Mouse (Mus musculus) left cerebral cortex, postnatal 14 days (tissue): ENCODE results near the gene Apoc1. TPM values are rescaled to one million over a fixed set of nuclear protein-coding genes. Genes with fewer than 3 reads are reported as not detected.

Experiments used
- DNase-seq, 2 experiments: peaks; one replicate each; pipeline ENCODE4 v3.0.0; 2021 to 2022; ENCODE audit warnings: low spot score in 2 of 2, mixed read lengths in 1 of 2
- intact Hi-C: fragments of 180-260 bp; cut with DNase I; formaldehyde crosslinking; loops from one replicate; pipeline ENCODE4 v1.15.1; 2025
- long read RNA-seq, 2 experiments: library from polyadenylated mRNA; stranded (forward); transcript quantifications; one replicate each; pipeline ENCODE4 v2.0.0; 2021
- total RNA-seq, 2 experiments: library from RNA; stranded (reverse); gene quantifications; 2 replicates each; pipeline ENCODE4 v1.2.3; 2021

Apoc1 gene
- total RNA-seq, result 1 to 10 TPM; 2.2 to 3.3 TPM
- long read RNA-seq, experiment 1, partial matches to known transcripts, result 0 of 2 reads
- long read RNA-seq, experiment 1, other reads (novel, unspliced or antisense), result 1 of 2 reads
- long read RNA-seq, experiment 2, partial matches to known transcripts, result 0 of 2 reads
- long read RNA-seq, experiment 2, other reads (novel, unspliced or antisense), result 1 of 2 reads

DNA sequence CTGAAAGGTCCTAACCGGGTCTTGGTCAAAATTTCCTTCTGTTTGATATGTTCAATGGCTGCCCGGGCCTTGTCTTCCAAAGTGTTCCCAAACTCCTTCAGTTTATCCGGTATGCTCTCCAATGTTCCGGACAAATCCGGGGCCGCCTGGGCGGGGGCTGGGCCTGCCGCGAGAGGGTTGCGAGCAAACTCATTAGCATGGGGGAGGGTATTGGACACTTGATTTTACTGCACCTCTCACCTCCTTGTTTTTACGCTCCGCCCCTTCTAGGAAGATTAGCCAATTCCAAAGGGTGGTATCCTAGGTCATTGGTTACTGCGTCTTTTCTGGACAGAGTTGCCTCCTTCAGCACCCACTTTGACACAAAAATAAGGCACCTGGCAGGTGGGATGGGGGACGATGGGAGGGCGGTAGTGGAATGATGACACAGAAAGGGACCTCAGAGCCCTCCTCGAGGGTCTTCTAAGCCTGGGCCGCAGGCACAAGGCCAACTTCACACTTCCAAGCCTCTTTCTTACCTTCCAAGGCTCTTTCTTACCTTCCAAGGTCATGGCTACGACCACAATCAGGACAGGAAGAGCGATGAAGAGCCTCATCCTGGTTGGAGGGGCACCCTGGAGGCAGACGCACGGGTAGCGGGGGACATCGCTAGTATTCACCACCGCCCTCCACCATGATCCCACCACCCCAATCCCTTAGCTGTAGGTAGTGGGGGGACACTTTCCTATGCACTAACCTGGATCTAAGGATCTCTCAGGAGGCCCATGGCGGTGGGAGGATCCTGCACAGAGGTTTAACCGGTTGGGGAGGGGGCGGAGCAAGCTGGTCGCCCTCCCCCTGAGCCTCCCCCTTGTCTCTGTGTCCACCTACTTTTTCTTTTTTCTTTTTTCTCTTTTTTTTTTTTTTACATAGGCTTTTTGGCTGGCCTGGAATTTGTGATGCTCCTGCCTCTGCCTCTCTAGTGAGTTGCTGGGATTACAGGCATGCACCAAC lies at the start of gene Apoc1:
TSS of gene Apoc1 (minus strand) at position 788 of the 993 bp plus-strand sequence.
- intact Hi-C loops, result loop anchor here (10.0 kb wide), 1 partner anchor 287 kb away; the partner anchor contains the start of genes Ckm and Klc3
- no peak for DNase-seq

DNA sequence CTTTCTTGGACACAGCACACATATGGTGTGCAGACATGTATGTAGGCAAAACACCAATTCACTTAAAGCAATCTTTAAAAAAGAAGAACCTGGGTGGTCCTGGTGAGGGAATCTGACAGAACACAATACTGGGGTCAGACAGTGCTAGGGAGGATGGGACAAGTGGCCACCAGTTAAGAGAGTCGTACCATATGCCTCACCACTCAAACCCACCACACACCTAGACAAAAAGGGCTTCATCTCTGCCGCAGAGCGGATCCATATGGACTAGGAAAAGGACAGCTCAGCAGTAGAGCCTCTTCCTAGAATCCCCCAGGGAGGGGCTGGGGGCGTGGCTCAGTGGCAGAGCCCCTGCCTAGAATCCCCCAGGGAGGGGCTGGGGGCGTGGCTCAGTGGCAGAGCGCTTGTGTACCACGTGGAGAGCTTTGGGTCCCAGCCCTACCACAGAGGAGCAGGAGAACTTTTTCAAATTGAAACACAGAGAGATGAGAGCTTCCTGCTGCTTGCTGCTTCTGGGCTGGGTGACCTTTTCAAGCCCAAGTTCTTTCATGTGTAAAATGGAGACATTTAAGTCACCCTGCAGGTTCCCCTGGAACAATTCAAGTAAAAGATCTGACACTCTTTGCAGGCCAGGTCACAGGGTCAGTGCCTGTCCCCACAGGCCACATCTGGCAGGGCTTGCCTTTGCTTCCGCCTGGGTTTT lies 49.0 kb upstream of the Apoc1 start:
- intact Hi-C loops, result no loop called here
- no peak for DNase-seq

DNA sequence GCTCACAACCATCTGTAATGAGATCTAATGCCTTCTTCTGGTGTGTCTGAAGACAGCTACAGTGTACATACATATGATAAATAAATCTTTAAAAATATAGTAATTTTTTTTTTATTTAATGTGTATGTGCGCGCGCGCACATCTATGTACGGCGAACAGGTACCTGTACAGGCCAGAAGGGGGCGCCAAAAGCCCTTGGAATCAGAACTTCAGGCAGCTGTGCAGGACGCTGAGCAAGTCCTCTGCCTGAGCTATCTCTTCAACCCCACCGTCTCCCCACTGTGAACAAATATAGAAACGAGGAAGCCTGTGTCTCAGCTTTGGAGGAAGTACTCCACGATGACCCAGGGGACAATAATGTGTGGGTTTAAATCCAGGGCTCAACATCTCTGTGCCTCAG lies 47.8 kb upstream of the Apoc1 start:
- intact Hi-C loops, result no loop called here
- no peak for DNase-seq

DNA sequence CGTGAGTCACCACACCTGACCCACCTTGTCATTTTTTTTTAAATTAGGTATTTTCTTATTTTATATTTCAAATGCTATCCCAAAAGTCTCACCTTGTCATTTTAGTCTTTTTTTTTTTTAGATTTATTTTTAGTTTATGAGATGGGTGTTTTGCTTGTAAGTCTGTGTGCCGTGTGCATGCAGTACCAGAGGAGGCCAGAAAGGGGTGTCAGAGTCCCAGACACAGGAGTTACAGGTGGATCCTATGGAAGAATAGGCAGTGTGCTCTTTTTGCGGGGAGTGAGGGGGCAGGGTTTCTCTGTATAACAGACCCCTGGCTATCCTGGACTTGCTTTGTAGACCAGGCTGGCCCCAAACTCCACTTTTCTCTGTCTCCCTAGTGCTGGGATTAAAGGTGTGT lies 46.3 kb upstream of the Apoc1 start:
- DNase-seq, result no peak
- intact Hi-C loops, result no loop called here

DNA sequence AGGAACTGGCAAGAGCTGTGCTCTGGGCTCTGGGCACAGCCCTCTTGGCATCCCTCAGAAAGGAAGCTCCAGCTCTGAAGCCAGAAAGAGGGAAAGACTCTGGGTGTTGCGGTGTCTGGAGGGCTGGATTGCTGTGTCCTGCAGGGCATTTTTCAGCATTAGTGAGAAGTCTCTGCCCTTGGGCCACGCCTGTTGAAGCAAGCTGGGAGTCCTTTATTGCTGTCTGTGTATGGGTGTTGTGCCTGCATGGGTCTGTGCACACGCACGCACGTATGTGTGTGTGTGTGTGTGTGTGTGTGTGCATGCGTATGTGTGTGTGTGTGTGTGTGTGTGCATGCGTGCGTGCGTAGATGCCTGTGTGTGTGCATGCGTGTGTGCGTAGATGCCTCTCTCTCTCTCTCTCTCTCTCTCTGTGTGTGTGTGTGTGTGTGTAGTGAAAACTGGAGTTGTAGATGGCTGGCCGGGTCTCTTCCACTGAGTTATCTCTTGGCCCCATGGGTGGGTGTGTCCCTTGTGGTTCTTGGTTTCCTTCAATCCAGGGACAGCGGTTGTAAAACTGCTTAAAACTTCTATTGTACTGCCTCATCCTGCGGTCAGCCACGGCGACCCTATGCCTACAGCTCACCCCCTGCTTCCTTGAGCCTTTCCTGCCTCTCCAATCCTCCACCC lies 44.1 kb upstream of the Apoc1 start:
- no peak for DNase-seq
- intact Hi-C loops, result no loop called here

DNA sequence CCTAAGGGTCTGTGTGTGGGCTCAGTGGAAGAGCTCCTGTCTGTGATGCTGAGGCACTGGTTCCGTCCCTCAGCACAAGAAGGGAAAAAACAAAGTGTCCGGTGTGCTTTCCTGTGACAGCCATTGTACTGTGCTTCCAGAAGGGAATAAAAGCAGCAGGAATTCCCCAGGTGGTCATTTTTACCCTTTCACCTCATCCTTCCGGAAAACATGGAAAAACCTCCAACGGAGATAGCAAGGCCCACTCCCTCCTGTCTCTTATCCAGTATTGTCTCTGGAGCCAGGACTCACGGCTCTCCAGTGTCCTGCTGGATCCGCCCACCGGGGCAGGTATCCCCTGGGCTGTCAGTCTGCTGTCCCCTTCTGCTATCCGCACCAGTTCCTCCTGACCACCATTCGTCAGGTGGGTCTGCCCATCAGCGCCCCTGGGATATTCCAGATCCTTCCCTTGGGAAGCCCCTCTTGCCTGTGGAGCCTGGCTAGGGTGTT lies 41.8 kb upstream of the Apoc1 start:
- intact Hi-C loops, result no loop called here
- no peak for DNase-seq

DNA sequence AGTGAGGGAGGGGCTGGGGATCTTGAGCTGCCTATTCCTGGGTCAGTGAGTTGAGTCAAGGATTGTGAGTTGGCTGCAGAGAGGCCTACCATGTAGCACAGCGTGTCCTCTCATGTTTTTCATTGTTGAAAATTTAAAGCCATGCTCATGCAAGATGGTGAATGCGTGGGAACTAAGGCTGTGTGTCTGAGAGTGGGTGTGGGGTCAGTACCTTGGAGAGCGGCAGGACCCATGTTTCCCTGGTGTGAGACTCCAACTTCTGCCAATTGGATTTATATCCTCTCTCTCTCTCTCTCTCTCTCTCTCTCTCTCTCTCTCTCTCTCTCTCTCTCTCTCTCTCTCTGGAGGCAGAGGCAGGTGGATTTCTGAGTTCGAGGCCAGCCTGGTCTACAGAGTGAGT lies 34.1 kb upstream of the Apoc1 start:
- DNase-seq, result no peak
- intact Hi-C loops, result no loop called here

DNA sequence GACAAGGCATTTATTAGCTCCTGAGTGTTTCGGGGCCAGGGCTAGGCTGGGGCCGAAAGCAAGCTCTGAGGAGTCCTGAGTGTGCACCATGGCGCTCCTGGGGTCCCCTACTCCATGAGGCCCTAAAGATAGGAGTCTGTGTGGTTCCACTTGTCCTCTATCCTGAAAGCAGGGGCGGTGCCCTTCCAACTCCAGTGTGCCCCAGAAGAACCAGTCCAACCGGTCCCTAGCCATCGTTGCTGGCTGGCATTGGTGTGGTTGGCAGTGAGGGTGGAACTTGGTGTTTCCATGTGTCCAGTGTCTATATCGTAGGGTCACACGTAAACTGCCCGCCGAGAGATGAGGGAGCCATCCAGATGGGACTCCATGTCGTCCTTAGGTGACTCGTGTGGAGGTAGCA lies 31.7 kb upstream of the Apoc1 start:
- no peak for DNase-seq
- intact Hi-C loops, result no loop called here

DNA sequence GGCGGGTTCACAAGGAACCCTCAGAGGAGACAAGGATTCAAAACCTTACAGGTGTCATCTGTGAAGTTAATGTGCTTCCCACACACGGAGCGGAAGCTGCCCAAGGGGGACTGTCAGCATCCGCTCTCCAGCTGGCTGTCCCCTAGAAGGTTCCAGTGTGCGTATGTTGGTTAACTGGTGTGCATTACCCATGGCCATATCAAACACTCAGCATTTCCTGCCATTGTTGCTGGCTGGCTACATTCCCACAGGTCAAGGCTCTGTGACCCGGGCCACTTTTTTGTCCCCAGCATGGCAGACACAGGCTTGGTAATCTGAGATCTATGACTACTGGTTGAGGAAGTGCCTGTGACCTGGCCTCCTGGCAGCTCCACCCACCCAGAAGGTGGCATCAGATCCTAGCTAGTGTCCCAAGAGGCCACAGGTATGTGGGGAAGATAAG lies 30.3 kb upstream of the Apoc1 start:
- no peak for DNase-seq
- intact Hi-C loops, result no loop called here

DNA sequence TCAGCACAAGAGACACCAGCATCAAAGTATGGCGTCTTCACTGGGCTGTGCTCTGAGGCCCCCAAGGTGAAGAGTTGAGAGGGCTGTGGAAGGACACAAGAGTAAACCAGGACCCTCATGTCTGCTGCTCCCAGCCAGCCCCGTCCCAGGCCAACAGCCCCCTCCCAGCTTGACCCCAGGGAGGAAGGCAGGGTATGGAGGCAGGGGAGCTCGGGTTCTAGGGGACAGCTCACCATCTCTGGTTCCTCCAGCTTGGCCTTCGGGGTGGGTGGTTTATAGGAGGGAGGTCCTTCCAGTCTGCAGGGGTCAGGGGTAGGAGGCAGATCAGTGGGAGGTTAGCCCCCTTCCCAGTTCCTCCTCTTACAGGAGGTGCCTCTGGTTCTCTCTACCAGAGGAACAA lies 26.7 kb upstream of the Apoc1 start:
- intact Hi-C loops, result no loop called here
- no peak for DNase-seq

DNA sequence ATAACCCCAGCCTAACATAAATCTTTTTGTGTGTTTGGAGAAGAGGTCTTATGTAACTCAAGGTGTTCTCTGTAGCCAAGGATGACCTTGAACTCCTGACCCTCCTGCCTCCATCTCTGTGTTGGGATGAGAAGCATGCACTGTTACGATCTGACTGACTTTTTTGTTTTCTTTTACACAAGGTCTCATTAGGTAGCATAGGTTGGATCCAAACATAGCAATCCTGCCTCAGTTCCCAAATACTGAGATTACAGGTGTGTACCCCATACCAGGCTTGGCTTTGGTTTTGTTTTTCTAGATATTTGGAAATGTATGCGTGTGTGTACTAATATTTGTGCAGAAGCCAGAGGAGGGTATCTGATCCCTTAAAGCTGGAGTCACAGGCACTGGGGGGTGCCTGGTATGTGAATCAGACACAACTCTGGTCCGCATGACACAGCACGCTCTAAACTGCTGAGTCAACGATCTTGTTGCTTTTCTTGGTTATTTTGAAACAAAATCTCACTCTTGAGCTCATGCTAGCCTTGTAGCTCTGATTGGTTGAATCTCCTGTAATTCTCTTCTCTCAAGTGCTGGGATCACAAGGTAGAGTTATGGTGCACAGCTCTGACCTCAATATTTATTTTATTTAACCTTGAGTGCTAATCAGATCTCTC lies 26.0 kb upstream of the Apoc1 start:
- DNase-seq, result no peak
- intact Hi-C loops, result no loop called here

DNA sequence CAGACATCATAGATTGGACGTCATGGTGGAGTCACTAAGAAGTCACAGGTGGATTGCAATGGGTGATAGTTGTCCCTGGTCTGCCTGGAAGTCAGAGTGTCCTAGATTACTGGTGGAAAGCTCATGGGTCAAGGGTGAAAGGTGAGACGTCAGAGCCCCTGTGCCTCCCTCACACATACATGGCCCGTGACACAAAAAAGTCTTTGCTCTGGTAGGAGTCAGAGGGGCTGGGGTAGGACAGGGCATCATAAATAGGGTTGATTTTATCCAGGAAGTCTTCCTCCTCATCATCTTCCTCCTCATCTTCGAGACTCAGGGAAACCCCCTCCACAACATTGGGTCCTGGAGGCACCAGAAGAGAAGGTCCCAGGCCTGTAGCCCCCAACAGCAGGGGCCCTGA lies 24.9 kb upstream of the Apoc1 start:
- intact Hi-C loops, result no loop called here
- no peak for DNase-seq

DNA sequence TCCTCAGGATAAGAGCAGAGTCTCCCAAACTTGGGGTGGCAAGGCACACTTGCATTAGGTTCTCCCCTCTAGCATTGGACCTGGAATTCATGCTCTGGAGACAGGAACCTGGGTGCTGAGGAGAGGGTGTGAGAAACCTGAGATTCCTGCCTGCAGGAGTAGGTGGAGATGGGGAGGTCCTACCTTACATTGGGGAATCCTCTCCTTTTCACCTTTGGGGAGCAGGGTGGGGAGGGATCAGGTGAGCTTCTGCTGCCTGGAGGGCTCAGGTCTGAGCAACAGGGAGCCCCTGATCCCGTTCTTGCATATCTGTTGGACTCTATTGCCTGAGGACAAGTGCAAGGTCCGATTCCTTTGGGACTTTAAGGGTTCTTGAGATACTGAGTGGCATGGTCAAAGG lies 24.4 kb upstream of the Apoc1 start:
- no peak for DNase-seq
- intact Hi-C loops, result no loop called here

DNA sequence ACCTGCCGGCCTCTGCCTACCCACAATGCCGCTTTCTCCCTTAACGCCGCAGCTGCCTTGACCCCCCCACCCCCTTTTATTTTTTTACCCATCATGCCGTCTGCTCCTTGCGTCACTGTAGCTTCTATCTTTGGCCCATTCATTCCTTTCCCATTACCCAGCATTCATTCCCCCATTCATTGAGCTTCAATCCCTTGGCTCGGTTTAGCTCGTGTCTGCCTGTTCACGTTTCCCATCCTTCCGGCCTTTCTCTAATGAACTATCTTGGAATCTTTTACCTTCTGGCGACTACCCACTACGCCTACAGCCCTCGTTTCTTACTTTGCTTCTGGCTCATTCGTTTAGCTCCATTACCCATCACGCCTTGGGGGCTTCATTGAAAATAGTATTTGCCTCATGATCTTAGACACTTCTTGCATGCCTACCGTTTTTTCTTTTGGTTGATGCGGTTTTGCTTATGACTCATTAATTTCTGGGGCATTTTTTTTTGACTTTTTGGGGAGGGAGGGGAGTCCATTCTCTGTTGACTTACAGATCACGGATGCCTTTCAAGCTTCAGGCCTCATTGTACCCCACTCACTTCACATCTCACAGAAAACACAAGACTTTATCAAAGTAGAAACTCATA lies 23.7 kb upstream of the Apoc1 start:
- no peak for DNase-seq
- intact Hi-C loops, result no loop called here

DNA sequence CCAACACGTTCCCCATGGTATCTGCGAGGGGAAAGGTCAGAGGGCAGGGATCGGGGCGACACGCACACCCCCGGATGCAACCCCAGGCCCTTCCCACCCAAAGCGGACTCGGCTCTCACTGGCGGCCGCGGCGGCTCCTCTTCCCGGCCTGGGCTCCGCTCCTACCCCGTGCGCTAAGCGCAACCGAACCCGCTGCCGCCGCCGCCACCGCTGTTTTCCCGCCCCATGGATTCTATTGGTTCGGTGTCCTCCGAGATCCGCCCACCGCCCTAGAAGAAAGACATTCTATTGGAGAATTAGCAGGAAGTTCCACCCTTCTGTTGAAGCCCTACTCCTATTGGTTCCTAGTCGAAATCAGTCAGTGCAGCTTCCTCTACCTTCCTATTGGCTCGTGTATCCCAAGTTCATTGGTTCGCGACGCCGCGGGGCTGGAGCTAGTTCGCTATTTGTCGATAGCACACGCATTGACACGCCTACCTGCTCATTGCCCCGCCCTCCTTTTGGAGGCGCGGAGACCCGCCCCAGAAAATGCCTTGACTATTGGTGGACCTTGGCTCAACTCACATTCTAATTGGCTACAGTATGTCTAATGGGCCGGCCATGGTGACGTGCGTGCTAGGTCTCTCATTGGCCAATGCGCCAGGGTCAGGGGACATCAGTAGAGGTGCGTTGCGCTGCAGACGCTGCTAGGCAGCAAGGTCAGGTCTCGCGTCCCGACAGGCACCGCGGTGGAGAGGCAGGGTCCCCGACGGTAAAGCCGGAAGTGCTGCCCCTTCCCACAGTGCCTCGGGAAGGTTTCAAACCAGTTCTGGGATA lies 23.0 kb upstream of the Apoc1 start, which contains the start of gene Tomm40:
TSS of gene Tomm40 (minus strand) at position 200 of the 816 bp plus-strand sequence.
- intact Hi-C loops, result no loop called here
- peak; percentile 99 to 100 for DNase-seq

DNA sequence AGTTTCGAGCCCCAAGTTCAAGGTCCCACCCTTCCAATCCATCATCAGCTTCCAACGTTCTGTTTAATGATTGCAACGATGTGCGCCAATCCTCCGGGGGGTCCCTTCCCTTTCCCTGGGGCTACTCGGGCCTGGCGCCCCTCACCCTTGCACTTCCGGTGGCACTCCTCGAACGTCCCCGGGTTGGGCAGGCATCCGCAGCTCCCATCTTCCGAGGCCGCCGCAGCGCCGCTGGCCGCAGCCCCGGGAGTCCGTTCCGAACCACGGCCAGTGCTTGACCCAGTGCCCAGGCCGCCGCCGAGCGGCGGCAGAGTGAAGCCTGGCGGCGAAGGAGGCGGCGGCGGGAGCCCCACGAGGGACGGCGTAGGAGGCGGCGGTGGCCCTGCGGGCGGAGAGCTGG lies 22.4 kb upstream of the Apoc1 start:
- intact Hi-C loops, result no loop called here
- no peak for DNase-seq

DNA sequence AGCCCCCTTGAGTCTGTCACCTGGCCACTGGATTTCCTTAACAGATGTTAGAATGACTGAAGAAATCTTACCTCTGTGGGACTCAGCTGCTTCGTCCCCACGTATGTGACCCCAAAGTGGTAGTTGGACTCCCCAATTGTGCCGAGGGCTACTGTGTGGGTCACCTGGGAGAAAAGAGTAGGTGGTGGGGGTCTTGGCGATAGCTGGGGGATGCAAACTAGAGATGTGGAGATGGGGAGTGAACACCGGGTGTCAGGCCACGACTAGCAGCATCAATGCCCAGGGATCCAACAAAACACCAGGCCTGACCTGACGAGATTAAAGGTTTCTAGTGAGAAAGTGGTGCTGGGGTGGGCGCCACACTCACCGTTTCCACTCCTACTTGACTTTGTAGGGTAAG lies 21.1 kb upstream of the Apoc1 start:
- no peak for DNase-seq
- intact Hi-C loops, result no loop called here

DNA sequence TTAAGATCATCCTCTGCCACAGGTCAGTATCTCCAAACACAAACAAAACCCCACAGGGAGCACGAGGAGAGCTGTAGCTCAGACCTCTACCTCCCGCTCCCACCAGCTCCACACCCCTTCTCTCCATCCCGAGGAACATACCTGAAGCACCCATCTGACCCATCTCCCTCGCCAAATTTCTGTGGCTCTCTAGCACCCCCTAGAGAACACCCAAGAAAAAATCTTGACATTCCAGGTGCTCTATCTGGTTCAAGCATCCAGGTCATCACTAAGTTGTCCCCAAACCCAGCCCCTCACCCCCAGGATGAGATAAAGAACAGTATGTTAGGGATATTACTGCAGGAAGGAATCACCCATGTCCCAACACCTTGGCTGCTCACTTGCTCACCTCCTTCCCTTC lies 20.7 kb upstream of the Apoc1 start:
- DNase-seq, result no peak
- intact Hi-C loops, result no loop called here
